Mouse (Mus musculus): ENCODE measurements around the gene Ccdc42.

- TF ChIP-seq CTCF (IDR thresholded peaks at IDR 0.05; ENCODE audit: low read depth, low read length): no peak
- TF ChIP-seq TAL1 (conservative IDR thresholded peaks at IDR 0.05; ENCODE audit: low read depth, low read length): no peak
- TF ChIP-seq POLR2AphosphoS5 (IDR thresholded peaks at IDR 0.05; ENCODE audit: insufficient replicate concordance, low read depth, low read length): no peak
- no peak for TF ChIP-seq GATA1 (IDR thresholded peaks at IDR 0.05; ENCODE audit: borderline replicate concordance, low read length)
Observed at GRCm38 (mm10) chr11:68644781-68645180, 58.0 kb downstream of the Ccdc42 start.
